Mouse (Mus musculus) ES-E14 (cell line): ENCODE measurements at regions not wholly inside any gene's neighbourhood (a gene's known extent, or its start where the extent isn't known, plus 50 kb on each side); places are given as distances from the start of the nearest gene placed in this dataset.

Experiments used
- DNase-seq: peaks from one replicate; pipeline ENCODE4 v3.0.0-alpha.2; 2013; ENCODE audit warnings: low read depth, low spot score
- H3K27ac ChIP-seq: 2 replicates; pipeline ENCODE4 v1.5.1; 2012; ENCODE audit warnings: low read depth, mild to moderate bottlenecking, low read length, moderate library complexity, mixed read lengths; ENCODE audit not compliant: poor library complexity, insufficient read depth, severe bottlenecking
- H3K36me3 ChIP-seq: 2 replicates; pipeline ENCODE4 v1.6.1; 2012; ENCODE audit warnings: mild to moderate bottlenecking, low read length, moderate library complexity, mixed read lengths; ENCODE audit not compliant: control insufficient read depth, poor library complexity, insufficient read depth, severe bottlenecking
- H3K4me1 ChIP-seq, 2 experiments: fragments of 150-350 bp in 1 of 2; sonication (generic) in 1 of 2; 2 replicates each; pipeline ENCODE4 v1.6.1; 2012; ENCODE audit warnings: low read length in 2 of 2, mild to moderate bottlenecking in 1 of 2, mixed read lengths in 1 of 2; ENCODE audit not compliant: control insufficient read depth in 2 of 2, insufficient read depth in 2 of 2, poor library complexity in 1 of 2
- H3K4me3 ChIP-seq, 2 experiments: fragments of 150-350 bp in 1 of 2; sonication (generic) in 1 of 2; 2 replicates each; pipeline ENCODE4 v1.5.1; 2012; ENCODE audit warnings: low read length in 2 of 2, low read depth in 1 of 2, mild to moderate bottlenecking in 1 of 2, mixed read lengths in 1 of 2; ENCODE audit not compliant: insufficient read depth in 1 of 2, poor library complexity in 1 of 2, severe bottlenecking in 1 of 2
- H3K9ac ChIP-seq: 2 replicates; pipeline ENCODE4 v1.6.1; 2012; ENCODE audit warnings: low read depth, mild to moderate bottlenecking, low read length, mixed read lengths; ENCODE audit not compliant: poor library complexity, insufficient read depth, severe bottlenecking
- H3K9me3 ChIP-seq: fragments of 150-350 bp; sonication (generic); 2 replicates; pipeline ENCODE4 v1.6.1; 2012; ENCODE audit warnings: low read depth, mild to moderate bottlenecking, low read length; ENCODE audit not compliant: control insufficient read depth, insufficient read depth
- CHD2 ChIP-seq: IDR thresholded peaks from 2 replicates; pipeline ENCODE4 v1.6.1; 2014; ENCODE audit warnings: mild to moderate bottlenecking, low read depth, low read length, inconsistent platforms
- HCFC1 ChIP-seq: IDR thresholded peaks from 2 replicates; pipeline ENCODE4 v1.6.1; 2012; ENCODE audit warnings: low read length, inconsistent platforms, borderline replicate concordance; ENCODE audit not compliant: insufficient read depth
- MAFK ChIP-seq: IDR thresholded peaks from 2 replicates; pipeline ENCODE4 v1.6.1; 2014; ENCODE audit warnings: mild to moderate bottlenecking, low read depth, low read length, inconsistent platforms; ENCODE audit not compliant: insufficient read depth
- ZC3H11A ChIP-seq: IDR thresholded peaks from 2 replicates; pipeline ENCODE4 v1.6.1; 2012; ENCODE audit warnings: low read depth, mild to moderate bottlenecking, inconsistent platforms, low read length, borderline replicate concordance
- ZNF384 ChIP-seq: IDR thresholded peaks from 2 replicates; pipeline ENCODE4 v1.6.1; 2012; ENCODE audit warnings: low read depth, low read length, inconsistent platforms
- in situ Hi-C, 2 experiments: fragments of 600-800 bp; cut with MboI; formaldehyde crosslinking; loops; one replicate each; pipeline ENCODE4 v1.15.1; 2025; ENCODE audit warnings: low sequenced_read_pairs in 2 of 2, inconsistent platforms in 1 of 2; ENCODE audit not compliant: unreplicated experiment in 2 of 2

DNA sequence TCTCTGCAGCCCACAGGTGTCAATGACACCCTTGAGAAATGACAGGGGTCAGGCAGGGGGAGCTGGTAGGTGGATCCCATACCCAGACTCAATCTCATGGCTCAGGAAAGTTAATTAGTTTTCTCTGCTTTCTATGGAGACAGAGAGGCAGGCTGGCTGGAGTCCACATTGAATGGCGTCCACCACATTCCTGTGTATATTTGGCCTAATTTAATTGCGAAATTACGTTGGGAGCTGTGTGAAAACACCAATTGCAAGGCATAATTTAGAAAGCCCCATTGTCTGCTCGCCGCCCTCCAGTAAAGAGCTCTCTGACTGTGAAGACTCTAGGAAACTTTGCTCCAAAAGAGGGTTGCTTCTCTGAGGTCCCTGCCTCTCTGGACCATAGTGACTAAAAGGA, 211.2 kb downstream of the Ajap1 start:
- Histone ChIP-seq H3K4me1 (no peaks in the 10 kb centered on the region), H3K36me3 (no peaks in the 10 kb centered on the region), H3K4me3 (no peak overlapping the region), H3K9ac (no peak overlapping the region), H3K27ac (no peak overlapping the region), H3K9me3 (no peaks in the 10 kb centered on the region)
- in situ Hi-C loops, result no loop called here
- no peak for DNase-seq
- no peak for TF ChIP-seq CHD2
- TF ChIP-seq ZNF384, result no peak
- TF ChIP-seq MAFK, result no peak
- TF ChIP-seq ZC3H11A, result no peak
- no peak for TF ChIP-seq HCFC1

- Histone ChIP-seq H3K4me3 (no peak overlapping the region), H3K4me1 (no peaks in the 10 kb centered on the region), H3K9ac (no peak overlapping the region), H3K36me3 (no peaks in the 10 kb centered on the region), H3K27ac (no peak overlapping the region), H3K9me3 (no peaks in the 10 kb centered on the region)
- in situ Hi-C loops, result no loop called here
- DNase-seq, result no peak
- no peak for TF ChIP-seq MAFK
- TF ChIP-seq HCFC1, result no peak
- TF ChIP-seq ZNF384, result no peak
- TF ChIP-seq ZC3H11A, result no peak
- no peak for TF ChIP-seq CHD2
These were observed 219.3 kb downstream of the Ajap1 start for GRCm38 (mm10) chr4:153263216-153263805.

GRCm38 (mm10) chr4:153260941-153261557, 221.6 kb downstream of the Ajap1 start:
- DNase-seq, result no peak
- Histone ChIP-seq H3K4me3 (no peak overlapping the region), H3K9me3 (no peaks in the 10 kb centered on the region), H3K27ac (no peak overlapping the region), H3K9ac (no peak overlapping the region), H3K4me1 (no peaks in the 10 kb centered on the region), H3K36me3 (no peaks in the 10 kb centered on the region)
- in situ Hi-C loops, result no loop called here
- TF ChIP-seq HCFC1 (no peak), ZNF384 (no peak), MAFK (no peak), ZC3H11A (no peak), CHD2 (no peak)

- DNase-seq, result no peak
- Histone ChIP-seq H3K36me3 (no peaks in the 10 kb centered on the region), H3K9me3 (no peaks in the 10 kb centered on the region), H3K4me3 (no peak overlapping the region), H3K27ac (no peak overlapping the region), H3K4me1 (no peaks in the 10 kb centered on the region), H3K9ac (no peak overlapping the region)
- in situ Hi-C loops, result no loop called here
- TF ChIP-seq ZNF384 (no peak), ZC3H11A (no peak), MAFK (no peak), CHD2 (no peak), HCFC1 (no peak)
These were observed 230.7 kb downstream of the Ajap1 start for GRCm38 (mm10) chr4:153251943-153252342.

DNA sequence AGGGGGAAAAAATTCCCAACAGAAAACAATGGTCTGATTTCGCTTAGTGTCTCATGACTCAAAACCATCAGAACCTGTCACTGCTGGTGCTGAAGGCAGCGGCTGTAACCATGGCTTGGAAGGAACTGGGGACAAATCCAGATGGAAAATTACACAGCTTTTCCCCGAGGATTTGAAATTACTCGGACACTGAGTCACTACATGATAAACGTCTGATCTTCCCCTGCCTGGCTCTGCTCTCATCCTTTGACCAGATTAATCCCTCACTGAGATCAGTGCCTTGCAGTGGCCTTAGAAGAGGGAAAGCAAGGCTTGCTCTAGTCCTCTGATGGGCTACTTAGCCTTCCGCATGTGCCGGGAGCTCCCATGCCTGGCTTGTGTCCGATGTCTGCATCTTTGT, 231.3 kb downstream of the Ajap1 start:
- no peak overlapping the region for H3K9ac ChIP-seq
- H3K27ac ChIP-seq, result no peak overlapping the region
- in situ Hi-C loops, result no loop called here
- H3K36me3 ChIP-seq, result no peaks in the 10 kb centered on the region
- H3K4me1 ChIP-seq, result no peaks in the 10 kb centered on the region
- no peak for DNase-seq
- no peak for TF ChIP-seq ZC3H11A
- no peak for TF ChIP-seq ZNF384
- no peaks in the 10 kb centered on the region for H3K9me3 ChIP-seq
- H3K4me3 ChIP-seq, result no peak overlapping the region
